Comparison of ENCODE assay signal across 11 mouse cellular contexts in genomic region chr13:96570313-96571015, GRCm38 (mm10). TPM values are rescaled to one million over a fixed set of nuclear protein-coding genes. Genes with fewer than 3 reads are reported as not detected.
DNase-seq lines count a peak whose midpoint lies in the region; ATAC-seq and TF ChIP-seq lines count a peak whose summit lies in the region.
"Had no signal": no experiment of that assay in that cellular context is flagged by ENCODE, and none has a peak within 500 bp of the region (broad histone marks: within the 10 kb centered on the region; RNA-seq: fewer than 3 reads in every experiment).

No protein-coding gene starts in this region.

- H3K9me3 ChIP-seq in intestine, postnatal 0 days (ENCODE audit: control insufficient read depth): no peaks in the 10 kb centered on the region

- peak; percentile 100 for ATAC-seq in intestine, postnatal 0 days
- ATAC-seq in monocyte, adult 5-6 weeks (replicated peaks; ENCODE audit: insufficient number of reproducible peaks, low FRiP score, low TSS enrichment, poor library complexity, severe bottlenecking): 0 out of 2 replicates have a peak, but pooled peaks have one; percentile 31

- peak overlapping the region; percentile 75 for H3K27ac ChIP-seq in intestine, postnatal 0 days (ENCODE audit: low read depth, low read length)
- H3K27ac ChIP-seq: layer of hippocampus, adult 2 months; macrophage had no signal

- no peak overlapping the region for H3K4me3 ChIP-seq in intestine, postnatal 0 days (ENCODE audit: low read depth, low read length)
- H3K4me3 ChIP-seq: layer of hippocampus, adult 2 months had no signal

- H3K4me1 ChIP-seq in intestine, postnatal 0 days (replicated peaks; ENCODE audit: control insufficient read depth, insufficient read depth, low read length): peaks cover 6% of the 10 kb centered on the region; the same call in 1 of the 2 replicates

- peak; percentile 14 for DNase-seq in adrenal gland, postnatal 14 days
- DNase-seq in adrenal gland, postnatal 25 days: no peak
- DNase-seq in kidney, postnatal 25 days: peak; percentile 78 to 93
- no peak for DNase-seq in cerebellum, postnatal 4 days (ENCODE audit: low spot score in 2 of 2)
- no peak for DNase-seq in right cerebral cortex, postnatal 14 days
- no peak for DNase-seq in ovary, adult 18-20 months (ENCODE audit: low spot score)
- DNase-seq: cerebellum, postnatal 10 days had no signal

- H3K36me3 ChIP-seq in intestine, postnatal 0 days (ENCODE audit: control insufficient read depth, insufficient read depth): peaks cover 9% of the 10 kb centered on the region

- no peaks in the 10 kb centered on the region for H3K27me3 ChIP-seq in intestine, postnatal 0 days (replicated peaks; ENCODE audit: control insufficient read depth, insufficient read depth, low read length)

- no peak for TF ChIP-seq CTCF in intestine, postnatal 0 days (IDR thresholded peaks at IDR 0.05; ENCODE audit: low read depth)

- WGBS in intestine, postnatal 0 days: 23% methylated on average over 10 of the region's 10 CpGs

- H3K9ac ChIP-seq in intestine, postnatal 0 days (ENCODE audit: low read depth, low read length): no peak overlapping the region

- peak overlapping the region; percentile 37 for H3K4me2 ChIP-seq in intestine, postnatal 0 days (replicated peaks; ENCODE audit: low read depth)

RNA-seq across cellular contexts. Expression of gene Col4a3bp, which starts 28.0 kb away (rescaled TPM):
- total RNA-seq in adrenal gland, postnatal 14 days (2021): 75.5 and 81.6 TPM in 2 replicates
- total RNA-seq in adrenal gland, postnatal 25 days (2021): 124 and 126 TPM in 2 replicates
- polyA plus RNA-seq in intestine, postnatal 0 days (2015; fragmentation: Nextera tagmentation; extraction: Ambion mirVana): 6.8 and 8.0 TPM in 2 replicates
- 65.6 to 111 TPM (median 93.7 TPM) in 3 replicates for total RNA-seq in monocyte, adult 5-6 weeks (2017)

RNA-seq across cellular contexts. Expression of gene Polk, which starts 28.1 kb away (rescaled TPM):
- total RNA-seq in adrenal gland, postnatal 14 days (2021): 26.6 and 33.3 TPM in 2 replicates
- 44.5 and 44.9 TPM in 2 replicates for total RNA-seq in adrenal gland, postnatal 25 days (2021)
- polyA plus RNA-seq in intestine, postnatal 0 days (2015; fragmentation: Nextera tagmentation; extraction: Ambion mirVana): 2.1 and 2.2 TPM in 2 replicates
- 8.2 to 34.9 TPM (median 12.2 TPM) in 3 replicates for total RNA-seq in monocyte, adult 5-6 weeks (2017)

Comparison
In these comparisons a context has a peak if more than half of its experiments do, and no peak if none do; other contexts are left out.
1. DNase-seq: peak in adrenal gland, postnatal 14 days (single experiment) and kidney, postnatal 25 days (2 of 2); none in adrenal gland, postnatal 25 days (single experiment), cerebellum, postnatal 4 days (0 of 2), right cerebral cortex, postnatal 14 days (single experiment) and ovary, adult 18-20 months (single experiment).